Mouse (Mus musculus): ENCODE measurements at regions not wholly inside any gene's neighbourhood (a gene's known extent, or its start where the extent isn't known, plus 50 kb on each side); places are given as distances from the start of the nearest gene placed in this dataset.

DNA sequence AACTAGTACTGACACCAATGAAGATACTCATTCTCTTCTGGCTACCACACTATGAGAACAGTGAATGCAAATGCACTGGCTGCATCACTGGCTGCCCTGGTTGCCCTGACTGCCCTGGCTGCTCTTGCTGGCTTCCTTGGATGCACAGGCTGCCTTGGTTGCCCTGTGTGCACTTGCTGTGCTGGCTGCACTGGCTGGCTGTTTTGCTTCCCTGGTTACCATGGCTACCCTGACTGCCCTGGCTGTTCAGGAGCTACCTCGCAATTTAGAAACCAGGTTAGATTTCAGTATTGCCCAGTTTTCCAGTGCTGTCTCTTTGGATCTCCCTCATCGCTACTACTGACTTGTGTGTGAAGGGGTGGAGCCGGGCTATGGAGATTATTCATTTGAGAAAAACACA is 175.7 kb downstream of the Fat4 start:
- no peak for ATAC-seq (replicated peaks; ENCODE audit: poor library complexity, severe bottlenecking)

DNA sequence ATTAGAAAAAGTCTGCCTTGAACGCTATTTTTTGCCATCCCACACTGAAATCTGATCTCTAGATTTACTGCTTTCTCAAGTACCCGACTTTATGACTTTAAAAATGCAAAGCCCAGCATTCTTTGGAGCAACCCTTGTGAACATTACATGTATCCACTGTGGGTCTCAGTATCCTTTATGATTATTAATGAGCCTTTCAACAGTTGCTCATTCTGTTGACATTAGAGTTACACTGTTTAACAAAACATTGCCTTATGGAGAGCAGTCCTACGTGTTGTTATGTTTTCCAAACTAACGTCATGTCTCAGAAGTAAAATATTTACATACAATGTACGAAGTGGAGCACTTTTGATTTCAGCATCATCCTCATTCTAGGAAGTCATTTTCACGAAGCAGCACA is 178.7 kb downstream of the Fat4 start:
- no peak for ATAC-seq (replicated peaks; ENCODE audit: poor library complexity, severe bottlenecking)

DNA sequence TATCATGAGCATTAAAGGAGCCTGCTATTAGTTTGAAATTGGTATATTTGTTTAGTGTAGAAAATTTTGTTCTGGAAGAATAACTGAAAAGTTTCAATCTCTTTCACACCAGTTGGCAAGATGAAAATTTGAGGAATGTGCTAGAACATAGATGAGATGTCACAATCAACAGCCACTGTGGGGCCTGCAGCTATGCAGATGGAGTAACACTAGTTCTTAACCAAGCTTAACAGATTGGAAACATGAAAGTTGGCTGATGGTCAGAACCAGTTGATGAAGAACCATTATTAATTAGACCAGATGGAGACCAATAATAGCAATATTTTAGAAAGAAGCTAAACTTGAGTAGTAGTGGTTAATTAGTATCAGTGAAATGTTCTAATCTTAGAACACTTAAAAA is 182.3 kb downstream of the Fat4 start:
- ATAC-seq (replicated peaks; ENCODE audit: poor library complexity, severe bottlenecking): no peak

DNA sequence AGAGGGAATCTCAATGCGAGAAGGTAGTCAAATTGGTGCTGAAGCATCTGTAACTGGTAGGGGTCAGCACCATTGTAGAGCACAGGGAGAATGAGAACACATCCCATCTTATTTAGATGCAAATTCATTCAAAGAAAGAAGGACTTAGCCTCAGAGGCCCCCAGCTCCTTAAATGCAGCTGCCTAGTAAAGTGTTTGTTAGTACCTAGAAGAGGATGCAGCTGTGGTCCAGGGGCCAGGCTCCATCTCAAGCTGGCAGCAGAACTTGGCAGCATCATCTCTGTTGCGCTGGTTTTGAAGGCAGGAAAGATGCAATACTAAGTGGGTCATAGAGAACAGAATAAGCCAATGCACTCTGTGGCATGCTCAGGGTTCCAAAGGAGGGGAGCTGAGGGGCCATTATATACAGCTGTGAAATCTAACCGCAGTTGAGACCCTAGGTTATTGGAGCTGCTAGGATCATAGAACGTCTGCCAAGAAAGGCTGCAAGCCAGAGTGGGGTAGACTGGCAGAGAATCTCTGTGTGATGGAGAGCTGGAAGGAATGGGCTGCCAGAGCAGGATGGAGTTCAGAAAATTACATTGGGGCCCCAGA is 196.0 kb downstream of the Fat4 start:
- no peak for ATAC-seq (replicated peaks; ENCODE audit: poor library complexity, severe bottlenecking)

DNA sequence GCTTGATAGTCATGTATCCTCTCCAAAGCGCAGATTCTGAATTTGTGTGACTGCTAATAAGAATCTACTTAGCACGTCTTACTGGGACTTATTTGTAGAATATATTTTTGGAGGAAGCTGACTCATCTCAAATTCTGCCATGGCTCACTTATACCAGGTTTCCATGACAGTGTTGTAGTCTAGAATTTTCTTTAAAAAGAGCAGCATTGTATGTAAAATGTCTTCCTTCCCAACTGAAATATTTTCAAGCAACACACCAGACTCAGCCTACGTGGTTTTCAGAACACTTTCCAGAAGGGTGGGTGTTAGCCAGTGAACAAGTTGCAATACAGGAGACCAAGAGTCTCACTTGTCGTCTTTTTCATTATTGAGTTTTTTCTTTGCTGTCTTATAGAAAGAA is 202.2 kb downstream of the Fat4 start:
- ATAC-seq (replicated peaks; ENCODE audit: poor library complexity, severe bottlenecking): no peak

DNA sequence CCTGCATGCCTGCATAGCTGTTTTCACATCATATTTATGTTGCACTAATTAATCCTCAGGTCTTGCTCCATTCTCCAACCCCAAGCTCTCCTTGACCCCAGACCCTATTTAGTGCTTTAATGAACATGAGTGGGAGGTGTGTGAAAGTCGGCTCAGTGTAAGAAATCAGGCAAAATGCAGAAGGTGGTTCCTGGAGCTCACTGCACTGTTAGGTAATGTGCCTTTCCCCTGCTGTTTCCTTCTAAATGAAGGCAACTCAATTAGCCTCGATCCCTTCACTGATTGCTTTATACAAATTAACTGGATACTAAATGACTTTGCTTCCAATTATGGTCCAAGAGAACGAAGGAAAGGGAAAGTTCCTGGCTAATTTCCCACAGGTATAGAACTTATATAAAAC is 215.6 kb downstream of the Fat4 start:
- no peak for ATAC-seq (replicated peaks; ENCODE audit: poor library complexity, severe bottlenecking)

DNA sequence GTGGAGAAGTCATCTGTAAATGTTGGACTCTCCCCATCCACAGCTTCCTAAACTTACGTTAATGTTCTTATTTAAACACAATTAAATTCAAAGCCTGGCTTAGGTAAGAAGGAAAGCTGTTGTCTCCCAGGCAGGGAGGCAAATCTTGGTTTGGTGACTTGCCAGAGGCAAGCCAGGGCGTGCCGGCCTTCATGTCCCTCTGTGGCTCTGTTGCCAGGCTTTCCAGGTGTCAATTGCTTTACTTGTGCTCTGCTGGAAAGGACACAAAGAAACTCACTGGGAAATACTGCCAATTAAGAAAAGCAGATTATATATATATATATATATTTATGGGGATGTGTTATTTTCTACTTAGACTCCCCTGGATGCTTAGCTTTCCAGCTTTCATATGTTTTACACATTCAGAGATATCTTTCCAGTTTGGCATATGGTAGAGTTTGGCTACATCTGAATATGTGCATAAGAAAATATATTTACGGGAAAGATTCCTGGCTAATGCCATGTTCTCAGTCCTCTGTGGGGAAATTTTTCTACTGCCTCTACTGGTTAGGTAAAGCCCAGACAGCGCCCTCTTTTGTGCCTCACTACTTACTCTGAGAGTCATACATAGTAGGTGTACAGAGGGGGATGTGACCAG is 223.1 kb downstream of the Fat4 start:
- ATAC-seq (replicated peaks; ENCODE audit: poor library complexity, severe bottlenecking): no peak

DNA sequence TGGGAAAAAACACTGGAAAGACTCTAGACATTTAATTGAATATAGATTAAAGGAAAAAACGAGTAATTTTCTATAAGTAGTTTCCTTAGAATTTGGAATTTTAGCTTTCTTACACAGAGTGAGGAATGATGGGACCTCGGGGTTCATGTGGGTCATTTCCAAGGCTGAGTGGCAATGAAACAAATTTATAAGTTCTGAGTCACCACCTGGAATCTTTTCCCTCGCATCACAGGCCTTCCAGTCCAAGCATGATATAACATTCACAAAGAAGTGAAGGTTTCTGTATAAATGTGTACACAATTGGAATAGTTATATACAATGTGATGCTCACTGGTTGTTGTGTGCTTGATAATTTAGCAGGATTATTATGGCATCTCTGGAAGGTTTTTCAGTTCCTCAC is 227.3 kb downstream of the Fat4 start:
- no peak for ATAC-seq (replicated peaks; ENCODE audit: poor library complexity, severe bottlenecking)

DNA sequence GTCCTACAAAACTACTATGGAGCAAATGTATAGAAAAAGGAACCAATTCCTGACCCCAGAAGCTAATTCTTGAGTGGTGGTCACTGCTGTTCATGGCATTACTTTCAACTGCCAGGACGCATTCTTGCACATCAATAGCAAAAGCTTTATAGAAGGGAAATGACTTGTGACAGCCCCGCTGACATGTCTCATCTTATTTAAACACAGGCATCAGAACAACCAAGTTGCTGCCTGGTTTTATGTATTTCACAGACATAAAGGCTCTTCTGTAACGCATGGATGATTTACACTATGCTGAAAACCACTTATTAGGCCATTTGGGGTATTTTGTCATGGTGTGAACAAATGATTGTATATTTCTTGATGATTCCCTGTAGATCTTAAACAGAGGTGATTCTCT is 228.1 kb downstream of the Fat4 start:
- ATAC-seq (replicated peaks; ENCODE audit: poor library complexity, severe bottlenecking): no peak

DNA sequence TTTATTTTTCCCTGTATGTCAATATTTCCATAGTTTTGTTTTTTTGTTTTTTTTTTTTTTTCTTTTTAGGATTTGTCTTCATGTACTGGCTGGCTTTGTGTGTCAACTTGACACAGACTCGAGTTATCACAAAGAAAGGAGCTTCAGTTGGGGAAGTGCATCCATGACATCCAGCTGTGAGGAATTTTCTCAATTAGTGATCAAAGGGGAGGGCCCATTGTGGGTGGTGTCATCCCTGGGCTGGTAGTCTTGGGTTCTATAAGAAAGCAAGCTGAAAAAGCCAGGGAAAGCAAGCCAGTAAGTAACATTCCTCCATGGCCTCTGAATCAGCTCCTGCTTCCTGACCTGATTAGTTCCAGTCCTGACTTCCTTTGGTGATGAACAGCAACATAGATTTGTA is 228.7 kb downstream of the Fat4 start:
- no peak for ATAC-seq (replicated peaks; ENCODE audit: poor library complexity, severe bottlenecking)

DNA sequence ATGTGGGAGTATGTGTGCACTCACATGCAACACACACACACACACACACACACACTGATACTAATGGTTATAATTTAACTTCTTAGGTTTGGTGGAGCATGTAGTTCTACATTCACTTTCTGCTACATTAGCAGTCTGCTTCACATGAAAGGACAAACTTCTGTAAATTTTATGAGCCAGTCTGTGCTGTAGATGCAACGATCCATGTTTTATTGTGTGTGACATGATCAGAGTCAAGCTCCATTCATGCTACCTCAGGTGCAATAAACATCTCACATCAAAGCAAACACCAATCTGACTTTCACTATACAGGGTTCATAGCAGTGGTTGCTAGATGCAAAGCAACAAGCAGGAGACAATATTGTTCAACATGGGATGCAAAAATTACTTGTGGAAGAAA is 235.5 kb downstream of the Fat4 start:
- no peak for ATAC-seq (replicated peaks; ENCODE audit: poor library complexity, severe bottlenecking)

DNA sequence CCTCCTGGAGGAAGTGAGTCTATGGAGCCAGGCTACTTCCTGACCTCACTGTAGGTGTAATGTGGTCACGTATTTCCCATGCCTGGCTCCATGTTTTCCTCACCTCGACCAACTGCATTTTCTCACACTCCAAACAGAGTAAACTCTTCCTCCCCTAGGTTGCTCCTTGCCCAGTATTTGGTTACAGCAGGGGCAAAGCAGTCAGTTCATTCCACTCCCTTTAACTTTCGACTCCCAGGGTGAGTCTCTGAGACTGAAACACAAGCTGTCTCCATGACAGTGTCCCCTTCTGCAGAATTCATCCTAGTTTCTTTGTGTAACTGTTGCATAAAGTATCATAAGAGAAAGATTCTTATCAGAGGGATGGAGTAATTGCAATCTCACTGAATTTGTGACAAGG is 243.8 kb downstream of the Fat4 start:
- ATAC-seq (replicated peaks; ENCODE audit: poor library complexity, severe bottlenecking): no peak

DNA sequence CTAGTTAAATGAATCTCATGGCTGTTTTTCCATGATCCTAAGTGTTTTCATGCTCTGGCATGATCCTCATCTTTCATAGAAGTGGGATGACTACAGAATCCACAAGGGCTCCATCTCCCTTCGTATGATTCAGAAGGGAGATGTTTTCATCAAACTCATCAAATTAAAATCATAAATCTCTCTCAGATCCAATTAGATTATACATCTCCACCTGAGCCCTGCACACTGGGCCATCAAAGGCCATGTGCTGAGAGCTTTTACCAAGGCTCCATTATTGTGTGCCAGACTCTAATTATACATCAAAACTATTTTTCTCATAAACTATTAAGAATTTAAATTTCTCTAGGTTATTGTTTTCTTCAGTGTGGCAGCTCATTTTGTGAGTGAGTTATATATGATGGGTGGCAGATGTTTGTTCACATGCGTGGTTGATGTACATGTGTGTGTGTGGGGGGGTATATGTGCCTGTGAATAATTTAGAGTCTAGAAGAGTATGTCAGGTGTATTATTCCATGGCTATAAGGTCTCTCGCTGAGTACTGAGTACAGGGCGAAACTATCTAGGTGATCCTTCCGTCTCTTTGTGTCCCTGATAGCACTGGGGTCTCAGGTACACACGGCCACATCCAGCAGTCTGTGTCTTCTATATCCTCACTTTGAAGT is 278.4 kb downstream of the Fat4 start:
- ATAC-seq (replicated peaks; ENCODE audit: poor library complexity, severe bottlenecking): no peak

DNA sequence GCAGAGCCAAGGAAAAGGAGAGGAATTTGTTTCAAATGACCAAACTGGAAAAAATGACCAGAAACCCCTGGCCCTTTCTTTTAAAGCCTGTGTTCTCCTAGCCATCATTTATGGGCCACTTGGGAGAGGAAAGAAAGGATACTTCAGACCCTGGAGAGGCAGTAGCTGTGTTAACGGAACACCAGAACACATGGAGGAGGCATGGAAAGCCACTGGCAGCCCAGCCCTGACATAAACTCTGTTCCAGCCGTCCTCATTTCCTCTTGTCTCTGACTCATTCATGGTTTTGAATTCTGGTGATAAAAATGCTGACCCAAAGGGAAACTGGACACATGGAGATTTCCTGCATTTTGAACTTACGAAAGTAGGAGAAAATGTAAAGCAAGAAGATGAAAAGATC is 295.9 kb downstream of the Fat4 start:
- no peak for ATAC-seq (replicated peaks; ENCODE audit: poor library complexity, severe bottlenecking)

DNA sequence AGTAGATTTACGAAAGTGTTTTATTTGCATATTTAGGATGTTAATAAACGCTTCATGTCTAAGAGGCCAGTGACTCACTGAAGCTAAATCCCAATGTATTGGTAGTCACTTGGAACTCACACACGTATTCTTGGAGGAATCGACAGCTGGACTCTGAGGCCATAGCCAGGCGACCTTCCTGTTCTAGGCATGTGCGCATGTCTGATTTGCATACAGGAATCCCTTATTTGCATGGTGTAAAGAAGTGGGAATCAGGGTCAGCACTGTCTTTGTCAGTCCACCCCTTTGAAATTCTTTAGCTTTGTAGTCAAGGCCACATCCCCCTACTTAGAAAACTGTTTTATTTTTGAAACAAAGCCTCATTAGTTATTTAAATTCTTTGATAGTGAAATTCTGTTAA is 308.4 kb downstream of the Fat4 start:
- ATAC-seq (replicated peaks; ENCODE audit: poor library complexity, severe bottlenecking): no peak

DNA sequence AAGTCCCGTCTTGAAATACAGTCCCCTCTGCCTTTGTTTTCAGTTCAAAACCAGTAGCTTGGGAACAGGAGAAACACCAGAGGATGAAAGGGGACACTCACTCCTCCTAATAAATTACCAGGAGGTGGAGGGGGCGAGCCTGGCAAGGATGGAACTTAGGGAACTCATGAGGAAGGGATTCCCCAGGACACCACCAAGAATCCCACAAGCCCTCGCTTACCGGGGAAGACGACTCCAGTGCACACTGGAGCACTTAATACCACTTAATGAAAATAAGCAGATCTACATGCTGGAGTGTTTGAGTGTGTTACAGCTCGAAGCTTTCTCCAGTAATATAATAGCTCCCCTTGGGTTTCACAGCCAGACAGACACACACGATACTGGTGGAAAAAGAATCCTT is 315.9 kb downstream of the Fat4 start:
- ATAC-seq (replicated peaks; ENCODE audit: poor library complexity, severe bottlenecking): no peak

DNA sequence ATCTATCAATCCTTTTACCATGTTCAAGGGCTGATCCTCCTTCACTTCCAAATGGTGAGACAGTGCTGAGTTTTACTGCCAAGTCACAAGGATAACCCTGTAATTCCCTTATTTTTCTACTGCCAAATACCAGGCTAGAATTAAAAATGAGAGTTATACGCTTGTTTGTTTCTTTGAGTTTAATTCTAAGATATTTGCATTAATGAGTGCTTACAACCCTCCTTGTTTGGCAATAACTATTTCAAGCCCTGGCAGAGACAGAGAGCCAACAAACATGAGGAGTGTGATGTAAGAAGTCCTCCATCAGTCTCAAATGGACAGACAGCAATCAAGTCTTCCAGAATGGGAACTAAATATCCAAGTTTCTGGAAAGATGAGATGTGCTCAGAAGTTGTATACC is 321.9 kb downstream of the Fat4 start:
- no peak for ATAC-seq (replicated peaks; ENCODE audit: poor library complexity, severe bottlenecking)

DNA sequence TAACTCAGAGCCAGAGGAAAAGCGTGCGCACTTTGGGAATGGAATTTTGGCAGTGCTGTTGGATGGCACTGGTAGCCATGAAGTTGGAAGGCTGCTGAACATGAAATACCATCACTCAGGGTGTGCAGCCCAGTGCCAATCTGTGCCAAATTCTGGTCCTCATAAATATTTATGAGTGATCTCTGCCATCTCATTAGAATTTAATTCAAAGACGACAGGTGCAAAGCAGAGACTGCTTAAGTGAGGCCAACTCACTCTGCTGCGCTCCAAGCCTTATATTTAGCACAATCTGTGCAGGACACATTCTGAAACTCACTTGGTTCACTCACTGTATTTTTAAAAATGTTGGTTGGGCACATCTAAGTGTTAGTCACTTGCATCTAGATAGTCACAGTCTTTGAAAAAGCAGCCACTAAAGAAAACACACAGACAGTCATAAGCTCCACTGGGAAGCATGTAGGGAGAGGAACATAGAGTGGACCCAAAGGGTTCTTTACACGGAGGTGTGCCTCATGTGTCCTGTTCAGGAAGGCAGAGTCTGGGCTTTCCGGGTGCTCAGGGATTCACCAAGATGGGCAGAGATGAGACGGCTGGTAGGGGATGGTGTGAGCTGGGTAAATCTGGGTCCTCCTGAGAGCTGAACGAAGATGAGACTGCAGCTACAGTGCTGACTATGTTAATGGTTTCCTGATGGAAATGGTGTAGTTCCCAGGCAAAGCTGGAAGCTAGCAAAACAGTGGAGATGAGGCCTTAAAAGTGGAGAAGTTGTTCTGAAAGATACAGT is 322.8 kb downstream of the Fat4 start:
- ATAC-seq (replicated peaks; ENCODE audit: poor library complexity, severe bottlenecking): no peak

DNA sequence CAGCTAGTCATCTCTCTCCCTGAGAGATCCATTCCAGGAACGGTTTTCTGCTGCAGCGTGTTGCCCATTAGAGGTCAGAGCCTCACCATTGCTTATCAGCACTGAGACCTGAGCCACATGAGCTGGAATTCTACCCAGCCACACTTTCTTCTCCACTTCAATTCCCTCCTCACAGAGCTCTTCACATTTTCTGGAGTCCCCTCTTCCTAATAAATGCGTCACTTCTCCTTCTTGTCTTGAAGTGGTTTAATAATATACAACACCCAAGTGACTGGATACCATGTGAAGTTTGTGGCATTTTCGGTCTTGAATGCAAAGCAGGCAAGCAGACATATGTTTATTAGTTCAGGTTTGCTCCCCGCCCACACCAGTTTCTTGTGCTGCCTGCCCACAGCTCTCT is 324.9 kb downstream of the Fat4 start:
- no peak for ATAC-seq (replicated peaks; ENCODE audit: poor library complexity, severe bottlenecking)

DNA sequence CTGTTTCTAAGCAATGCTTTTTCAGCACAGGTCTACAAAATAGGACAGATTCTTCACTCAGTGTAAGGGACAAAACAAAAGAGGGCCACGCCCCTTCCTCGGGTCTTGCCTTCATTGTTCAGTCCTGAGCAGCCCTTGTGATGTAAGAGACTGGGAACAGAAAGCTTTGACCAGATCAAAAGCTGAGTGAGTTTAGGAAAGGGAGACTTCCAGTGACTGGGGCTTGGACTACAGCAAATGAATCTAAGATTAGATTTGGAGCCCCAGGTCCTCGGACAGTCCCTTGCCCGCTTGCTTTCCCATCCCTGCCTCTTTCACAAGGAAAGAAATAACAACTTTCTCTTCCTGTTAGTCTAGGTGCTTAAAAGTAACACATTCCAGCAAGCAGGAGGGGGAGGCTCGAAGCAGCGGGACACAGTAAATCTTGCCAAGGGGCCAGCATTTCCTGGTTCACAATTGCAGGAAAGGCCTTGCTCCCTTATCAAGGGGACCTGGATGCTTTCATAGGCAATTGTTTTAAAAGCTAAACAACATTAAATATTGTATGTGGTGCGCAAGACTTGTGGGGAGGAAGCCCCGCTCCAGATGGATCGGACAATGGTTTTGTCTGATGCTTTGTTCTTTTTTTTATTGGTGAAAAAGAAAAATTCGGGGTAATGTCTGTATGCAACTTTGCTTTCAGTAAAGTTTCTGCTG is 333.4 kb downstream of the Fat4 start:
- ATAC-seq (replicated peaks; ENCODE audit: poor library complexity, severe bottlenecking): no peak

DNA sequence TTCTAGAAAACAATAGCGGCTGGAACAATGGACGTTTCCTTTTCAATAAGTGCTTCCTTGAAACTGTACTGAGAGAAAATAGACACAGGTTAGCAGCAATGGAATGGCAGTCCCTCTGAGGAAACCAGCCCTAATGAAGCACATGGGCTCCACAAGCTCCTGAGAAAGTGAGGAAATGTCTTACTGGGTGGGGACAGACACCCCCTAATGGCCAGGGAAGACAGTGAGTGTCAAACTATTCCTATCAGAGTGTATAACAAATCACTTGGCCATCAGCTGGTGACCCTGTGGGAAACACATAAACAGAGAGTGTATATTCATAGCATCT is 333.9 kb downstream of the Fat4 start:
- no peak for ATAC-seq (replicated peaks; ENCODE audit: poor library complexity, severe bottlenecking)

Measured in granulocyte monocyte progenitor cell, adult 5-6 weeks (primary cell).